Mouse (Mus musculus) CH12F3 (cell line): Measurements from ENCODE around the gene Rbms2.

Experiments used
- in situ Hi-C: fragments of 300-500 bp; cut with MboI; formaldehyde crosslinking; loops from 2 replicates; pipeline ENCODE4 v1.14.3; 2020; ENCODE audit warnings: low sequenced_read_pairs

Gene Rbms2

DNA sequence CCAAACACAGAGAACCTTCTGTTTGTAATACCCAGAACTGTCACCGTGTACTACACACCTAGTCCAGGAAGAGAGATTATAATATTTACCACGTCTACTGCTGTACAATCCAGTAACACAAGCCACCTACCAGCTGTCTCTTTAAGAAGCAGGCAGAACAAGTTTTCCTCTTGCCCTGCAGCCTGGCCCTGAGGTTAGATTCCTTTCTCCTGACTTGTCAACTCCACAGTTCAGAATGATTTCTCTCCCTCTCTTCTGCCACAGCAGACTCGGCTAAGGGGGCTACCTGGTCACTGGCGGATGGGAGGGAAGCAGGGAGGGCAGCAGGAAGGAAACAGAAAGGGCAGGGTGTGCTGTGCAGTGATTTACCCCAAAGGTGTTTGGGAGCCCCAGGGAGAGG, 36.4 kb downstream of the Rbms2 start:
- in situ Hi-C loops = no loop called here

DNA sequence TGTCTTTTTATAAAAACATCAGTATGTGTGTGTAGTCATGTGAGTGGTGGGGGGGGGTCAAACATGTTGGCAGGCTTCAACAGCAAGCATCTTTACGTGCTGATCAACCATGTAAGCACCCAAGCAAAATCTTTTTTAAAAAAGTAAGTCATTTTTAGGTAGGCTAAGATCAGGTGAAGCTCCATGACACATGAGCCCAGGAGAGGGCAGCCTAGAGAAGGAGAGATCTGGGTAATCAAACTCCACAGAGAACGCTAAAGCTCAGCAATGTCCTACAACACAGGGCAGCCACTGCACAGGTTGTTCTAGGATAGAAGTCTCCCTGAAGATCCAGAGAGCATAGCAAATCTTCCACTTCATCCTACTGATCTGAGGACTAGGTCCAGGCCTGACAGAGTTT, 37.9 kb downstream of the Rbms2 start:
- in situ Hi-C loops = no loop called here

DNA sequence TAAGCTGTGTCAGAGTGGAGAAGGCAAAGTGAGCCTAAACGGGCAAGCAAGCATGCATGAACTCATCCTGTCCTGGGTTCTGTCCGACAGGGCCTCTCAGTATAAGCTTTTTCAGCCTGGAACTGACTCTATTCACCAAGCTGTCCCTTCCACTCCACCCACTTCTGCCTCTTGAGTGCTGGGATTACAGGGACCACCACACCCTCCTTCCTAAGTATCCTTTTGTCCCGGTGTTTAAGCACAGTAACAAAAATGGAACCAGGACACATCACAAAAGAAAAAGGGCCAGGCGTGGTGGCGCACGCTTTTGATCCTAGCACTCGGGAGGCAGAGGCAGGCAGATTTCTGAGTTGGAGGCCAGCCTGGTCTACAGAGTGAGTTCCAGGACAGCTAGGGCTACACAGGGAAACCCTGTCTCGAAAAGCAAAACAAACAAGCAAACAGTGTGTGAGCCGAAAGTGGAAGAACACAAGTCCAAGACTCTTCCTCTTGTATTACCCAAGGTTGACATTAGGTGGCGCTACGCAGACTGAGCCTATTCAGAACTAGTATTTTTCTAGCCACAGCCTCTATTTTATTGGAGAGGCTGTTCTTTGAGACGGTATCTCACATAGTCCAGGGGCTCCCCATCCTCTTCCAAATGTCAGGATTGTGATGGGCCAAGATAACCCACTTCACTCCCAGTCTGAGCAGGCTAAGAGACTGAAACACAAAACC, 39.7 kb downstream of the Rbms2 start:
- in situ Hi-C loops = no loop called here

DNA sequence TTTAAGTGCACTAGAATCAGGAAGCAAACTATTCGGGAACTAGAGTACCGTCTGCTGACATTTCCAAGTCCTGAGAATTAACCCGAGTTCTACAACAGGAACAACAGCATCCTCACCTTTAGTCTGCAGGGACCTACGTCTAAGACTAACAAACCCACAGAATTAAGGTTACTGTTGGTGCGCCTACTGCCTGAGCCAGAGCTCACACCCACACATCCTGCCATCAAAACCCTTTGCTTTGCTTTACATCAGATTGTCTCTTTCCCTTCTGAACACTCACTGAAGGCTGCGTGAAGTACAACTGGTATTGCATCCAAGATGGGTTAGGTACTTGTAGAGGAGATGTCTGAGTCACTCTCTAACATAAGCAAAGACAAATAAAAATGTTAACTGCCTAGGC, 44.7 kb downstream of the Rbms2 start:
- in situ Hi-C loops = no loop called here

DNA sequence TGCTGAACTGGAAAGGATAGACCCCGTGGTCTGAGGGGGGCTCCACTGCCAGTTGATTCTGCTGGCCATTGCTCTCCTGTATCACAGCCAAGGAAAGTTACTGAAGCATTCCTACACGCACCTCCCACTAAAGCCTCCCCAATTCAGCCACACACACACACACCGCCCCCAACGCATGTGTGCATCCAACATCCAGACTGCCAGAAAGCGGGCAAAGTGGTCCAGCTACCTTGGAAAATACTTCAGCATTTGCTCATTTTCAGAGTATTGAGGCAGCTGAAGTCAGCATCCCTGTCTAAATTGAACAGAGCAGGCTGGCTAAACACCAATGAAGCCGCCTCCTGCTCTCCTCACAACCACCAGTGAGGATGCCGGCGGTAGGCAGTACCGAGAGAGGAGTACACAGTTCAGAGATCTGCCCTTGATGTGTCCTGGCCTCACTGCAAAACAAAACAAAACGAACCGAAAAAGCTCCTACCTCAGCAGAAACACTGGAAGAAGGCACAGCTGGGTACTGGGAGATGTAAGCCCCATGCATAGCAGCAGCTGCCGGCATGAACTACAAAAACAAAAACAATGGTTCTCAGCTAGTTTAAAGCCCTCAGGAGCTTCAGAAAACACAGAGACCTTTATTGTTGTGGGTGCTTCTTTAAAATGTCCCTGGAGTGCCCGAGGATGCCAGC, 46.3 kb downstream of the Rbms2 start:
- in situ Hi-C loops = no loop called here

DNA sequence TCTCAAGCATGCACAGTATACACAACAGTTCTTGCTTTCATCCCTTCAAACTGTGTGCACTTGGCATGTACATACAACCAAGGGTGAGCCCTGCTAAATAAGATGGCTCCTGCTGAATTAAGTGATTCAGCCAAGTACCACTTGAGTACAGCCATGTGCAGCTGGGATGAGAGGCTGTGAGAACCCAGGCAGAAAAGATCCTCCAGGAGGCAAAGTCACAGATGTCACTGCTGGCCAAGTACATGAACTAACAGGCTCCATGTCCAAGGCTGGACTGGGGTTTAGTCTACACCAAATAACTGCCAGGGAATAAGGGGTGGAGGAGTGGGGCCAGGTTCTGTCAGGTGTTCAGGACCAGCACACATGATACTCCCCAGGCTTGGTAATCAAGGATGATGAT, 48.3 kb downstream of the Rbms2 start:
- in situ Hi-C loops = no loop called here

DNA sequence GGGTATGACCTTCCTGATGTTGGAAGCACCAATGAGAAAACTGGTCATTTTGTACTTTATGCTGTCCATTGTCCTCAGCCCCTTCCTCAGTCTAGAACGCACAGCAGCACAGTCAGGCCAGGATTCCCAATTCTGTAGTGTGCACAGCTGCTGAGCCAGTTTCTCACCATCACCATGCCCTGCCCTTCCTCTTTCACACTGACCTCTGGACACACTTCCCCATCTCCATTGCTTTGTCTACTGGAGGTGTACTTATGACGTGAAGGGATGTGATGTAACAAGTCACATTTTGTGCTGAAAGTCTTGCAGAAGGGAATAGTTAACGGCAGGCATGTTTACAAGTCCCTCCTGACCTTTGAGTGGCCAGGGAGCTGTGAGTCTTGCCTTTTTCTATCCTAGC, 48.8 kb downstream of the Rbms2 start:
- in situ Hi-C loops = no loop called here

DNA sequence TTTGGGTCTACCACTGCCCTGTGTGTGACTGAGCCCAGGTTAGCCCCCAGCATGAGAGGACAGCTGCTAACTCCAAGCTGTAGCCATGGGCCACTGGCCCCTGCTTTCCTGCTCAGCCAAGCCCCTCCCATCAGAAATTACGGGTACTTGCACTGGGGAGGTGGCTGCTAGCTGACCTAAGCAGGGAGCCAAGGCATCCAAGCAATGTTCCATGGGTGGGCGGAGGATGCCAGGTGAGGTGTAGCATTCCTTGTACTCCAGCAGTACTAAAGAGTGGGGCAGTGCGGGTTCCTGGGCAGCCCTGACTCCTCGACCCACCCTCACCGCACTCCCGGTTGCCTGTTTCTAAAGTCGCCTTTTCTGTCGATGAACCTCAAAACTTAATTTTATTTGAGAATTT, 52.0 kb downstream of the Rbms2 start:
- in situ Hi-C loops = no loop called here

DNA sequence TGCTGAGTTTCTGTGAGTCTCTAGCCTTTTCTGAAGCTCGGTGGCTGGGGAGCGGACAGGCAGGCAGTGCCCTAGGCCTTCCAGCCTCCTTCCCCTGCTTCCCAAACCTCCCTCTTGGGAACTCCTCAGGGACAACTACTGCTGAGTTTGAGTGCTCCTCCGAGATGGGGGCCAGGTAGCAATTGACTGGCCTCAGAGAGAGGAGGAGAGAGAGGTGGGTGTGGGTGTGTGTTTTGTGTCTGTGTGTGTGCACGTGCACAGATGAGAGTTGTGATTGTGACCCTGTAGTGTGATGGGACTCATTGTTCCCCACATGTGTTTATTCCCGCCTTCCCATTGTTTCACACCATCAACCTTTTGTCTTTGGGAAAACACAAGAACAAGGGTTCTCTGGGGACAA, 52.6 kb downstream of the Rbms2 start:
- in situ Hi-C loops = no loop called here

DNA sequence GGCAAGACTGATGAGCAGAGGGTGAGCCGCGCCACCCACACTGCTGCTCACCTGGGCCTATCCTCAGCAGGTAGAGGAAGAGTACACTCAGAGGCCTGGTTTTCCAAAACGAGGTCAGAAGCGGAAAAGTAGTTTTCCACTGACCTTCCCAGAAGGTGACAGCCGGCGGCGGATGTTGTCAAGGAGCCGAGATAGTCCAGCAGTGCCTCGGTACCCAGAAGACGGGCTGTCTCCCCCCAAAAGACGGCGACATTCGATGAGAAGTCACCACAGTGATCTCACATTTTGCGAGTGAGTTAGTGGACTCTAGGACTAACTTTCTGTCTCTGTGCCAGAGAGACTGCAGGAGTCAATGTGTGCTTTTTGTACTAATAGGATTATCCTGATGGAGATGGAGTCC, 54.1 kb downstream of the Rbms2 start:
- in situ Hi-C loops = no loop called here

DNA sequence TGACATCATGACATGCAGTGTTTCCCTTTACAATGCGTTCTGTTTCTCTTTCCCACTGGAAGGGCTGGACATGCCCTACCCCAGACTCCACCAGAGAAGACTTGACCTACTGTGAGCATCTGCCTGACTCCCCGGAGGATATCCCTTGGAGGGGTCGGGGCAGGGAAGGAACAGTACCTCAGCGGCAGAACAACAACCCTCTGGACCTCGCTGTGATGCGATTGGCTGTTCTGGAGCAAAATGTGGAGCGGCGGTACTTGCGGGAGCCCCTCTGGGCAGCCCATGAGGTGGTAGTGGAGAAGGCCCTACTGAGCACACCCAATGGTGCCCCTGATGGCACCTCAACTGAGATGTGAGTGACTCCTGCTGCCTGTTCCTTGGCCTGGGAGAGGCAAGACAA, 55.3 kb downstream of the Rbms2 start:
- in situ Hi-C loops = no loop called here

DNA sequence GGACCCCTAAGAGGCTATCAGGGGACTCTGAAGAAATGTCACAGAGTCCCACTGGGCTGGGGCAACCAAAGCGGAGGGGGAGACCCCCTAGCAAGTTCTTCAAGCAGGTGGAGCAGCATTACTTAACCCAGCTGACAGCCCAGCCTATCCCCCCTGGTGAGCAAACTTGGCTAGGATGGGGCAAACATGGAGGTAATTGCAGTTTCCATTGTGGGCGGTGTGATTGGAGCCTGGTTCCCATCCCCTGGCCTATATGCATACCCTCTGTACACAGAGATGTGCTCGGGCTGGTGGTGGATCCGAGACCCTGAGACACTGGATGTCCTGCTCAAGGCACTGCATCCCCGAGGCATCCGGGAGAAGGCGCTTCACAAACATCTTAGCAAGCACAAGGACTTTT, 56.3 kb downstream of the Rbms2 start:
- in situ Hi-C loops = no loop called here

DNA sequence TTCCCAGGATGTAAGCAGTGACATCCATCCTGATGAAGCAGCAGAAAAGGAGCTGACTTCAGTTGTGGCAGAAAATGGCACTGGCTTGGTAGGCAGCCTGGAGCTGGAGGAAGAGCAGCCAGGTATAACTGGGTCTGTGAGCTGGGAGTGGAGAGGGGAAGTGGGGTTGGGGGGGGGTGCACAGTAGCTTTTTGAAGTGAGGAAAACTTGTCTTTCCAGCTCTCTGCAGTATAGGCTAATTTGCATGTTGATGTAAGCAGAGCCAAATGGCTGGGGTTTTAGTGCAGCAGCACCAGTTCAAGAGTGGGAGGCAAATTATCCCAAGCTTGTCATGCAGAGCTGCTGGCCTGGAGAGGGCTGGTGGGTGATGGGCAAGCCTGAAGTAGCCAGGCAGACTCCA, 68.9 kb downstream of the Rbms2 start:
- in situ Hi-C loops = no loop called here

DNA sequence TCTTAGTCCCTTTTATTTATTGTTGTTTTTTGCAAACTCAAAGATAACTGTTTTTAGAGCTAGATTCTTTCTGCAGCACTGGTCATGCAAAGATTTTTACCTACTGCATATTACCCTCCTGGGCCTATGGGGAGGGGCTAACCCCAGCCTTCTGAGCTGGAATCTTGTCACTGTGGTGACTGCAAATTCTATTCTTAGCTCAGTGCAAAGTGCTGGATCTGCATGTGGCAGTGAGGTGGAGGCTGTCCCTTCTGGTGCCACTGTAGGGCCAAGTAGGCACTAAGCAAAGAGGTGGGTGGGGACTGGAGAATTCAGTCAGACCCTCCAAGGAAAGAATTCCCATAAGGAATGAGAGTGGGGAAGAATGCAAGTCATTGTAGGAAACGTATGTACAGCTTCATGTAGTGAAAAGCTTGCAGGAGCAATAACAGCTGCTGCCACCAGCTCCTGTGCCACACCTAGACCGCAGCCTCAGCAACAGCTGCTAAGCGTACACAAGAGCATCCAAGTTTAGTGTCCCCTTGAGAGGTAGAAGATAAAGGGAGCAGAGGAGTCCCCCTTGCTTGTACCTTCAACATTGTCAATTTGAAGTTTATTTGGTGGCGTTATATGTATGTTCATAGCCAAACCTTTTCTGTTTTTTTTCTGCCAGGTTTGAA, 69.9 kb downstream of the Rbms2 start:
- in situ Hi-C loops = no loop called here

DNA sequence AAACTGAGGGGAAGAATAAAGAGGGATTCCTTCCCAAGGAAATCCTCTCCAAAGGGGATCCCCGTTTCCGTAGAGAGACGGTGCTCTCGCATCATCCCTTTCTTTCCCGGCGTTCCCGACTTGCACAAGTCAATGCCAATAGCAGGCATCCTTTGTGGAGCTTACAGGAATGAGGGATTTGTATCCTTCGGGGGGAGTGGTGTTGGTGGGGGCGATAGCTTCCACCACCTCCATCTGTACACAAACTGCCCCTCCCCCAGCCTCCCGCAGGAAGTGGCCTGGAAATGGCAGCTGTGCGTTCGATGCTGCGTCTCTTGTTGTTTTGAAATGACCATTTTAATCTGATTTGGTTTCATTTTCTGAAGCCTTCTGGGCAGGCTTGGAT, 82.5 kb downstream of the Rbms2 start:
- in situ Hi-C loops = loop anchor here (5.0 kb wide), 1 partner anchor 80 kb away; no protein-coding TSS in a partner anchor

DNA sequence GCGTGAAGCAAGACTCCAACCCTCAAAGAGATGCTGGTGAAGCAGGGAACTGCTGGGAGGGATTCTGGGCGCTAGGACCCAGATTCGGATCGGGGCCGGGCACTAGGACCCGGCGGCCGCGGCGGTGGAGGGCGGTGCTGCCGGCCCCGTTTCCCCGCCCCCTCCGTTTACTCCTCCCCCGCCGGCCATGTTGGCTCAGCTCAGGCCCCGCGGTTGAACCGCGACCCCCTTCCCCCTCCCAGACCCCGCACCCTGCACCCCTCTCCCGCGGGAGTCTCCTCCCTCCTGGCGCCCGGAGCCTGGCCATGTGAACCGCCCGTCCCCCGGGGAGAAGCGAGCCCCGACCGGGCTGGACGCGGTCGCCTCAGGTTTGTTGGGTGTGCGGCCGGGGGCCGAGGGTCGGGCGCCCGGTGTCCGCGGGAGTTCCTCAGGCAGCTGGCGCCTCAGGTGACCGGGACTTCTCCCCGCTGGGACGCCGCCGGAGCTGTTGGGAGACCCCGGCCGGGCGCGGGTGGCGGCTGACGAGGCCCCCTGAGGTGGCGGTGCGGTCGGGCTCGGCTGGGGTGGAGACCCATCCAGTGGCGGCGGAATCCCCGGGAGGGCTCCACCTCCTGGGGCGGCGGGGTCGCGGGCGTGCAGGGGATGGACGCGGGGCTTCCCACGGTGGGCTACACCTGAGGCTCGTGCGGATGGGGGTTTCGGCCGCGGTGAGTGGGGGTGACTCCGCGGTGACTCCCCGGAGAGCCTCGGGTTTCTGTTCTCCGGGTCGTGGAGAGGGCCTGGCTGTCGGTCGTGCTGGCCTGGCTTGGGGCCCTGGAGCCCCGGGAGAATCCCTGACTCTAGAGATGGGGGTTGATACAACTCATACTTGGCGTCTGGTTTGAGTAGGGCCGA, 83.2 kb downstream of the Rbms2 start:
- in situ Hi-C loops = loop anchor here (5.0 kb wide), 1 partner anchor 80 kb away; no protein-coding TSS in a partner anchor

DNA sequence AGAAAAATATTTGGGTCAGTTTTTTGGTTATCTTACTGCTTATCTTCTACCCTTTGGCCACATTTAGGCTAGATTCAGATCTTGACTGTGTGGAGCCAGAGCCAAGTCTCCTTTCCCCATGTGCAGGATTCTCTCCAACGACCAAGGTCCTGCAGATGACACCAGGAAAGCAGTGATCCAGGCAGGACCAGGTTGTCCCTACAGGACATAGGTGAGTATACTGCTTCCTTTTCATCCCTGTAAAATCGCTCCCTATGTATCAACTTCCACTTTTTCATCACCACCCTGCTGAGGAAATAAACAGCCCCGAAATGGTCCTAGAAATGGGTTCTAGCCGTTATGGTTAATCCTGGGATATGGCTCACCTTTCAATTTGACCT, 83.8 kb downstream of the Rbms2 start:
- in situ Hi-C loops = loop anchor here (5.0 kb wide), 1 partner anchor 81 kb away; no protein-coding TSS in a partner anchor

DNA sequence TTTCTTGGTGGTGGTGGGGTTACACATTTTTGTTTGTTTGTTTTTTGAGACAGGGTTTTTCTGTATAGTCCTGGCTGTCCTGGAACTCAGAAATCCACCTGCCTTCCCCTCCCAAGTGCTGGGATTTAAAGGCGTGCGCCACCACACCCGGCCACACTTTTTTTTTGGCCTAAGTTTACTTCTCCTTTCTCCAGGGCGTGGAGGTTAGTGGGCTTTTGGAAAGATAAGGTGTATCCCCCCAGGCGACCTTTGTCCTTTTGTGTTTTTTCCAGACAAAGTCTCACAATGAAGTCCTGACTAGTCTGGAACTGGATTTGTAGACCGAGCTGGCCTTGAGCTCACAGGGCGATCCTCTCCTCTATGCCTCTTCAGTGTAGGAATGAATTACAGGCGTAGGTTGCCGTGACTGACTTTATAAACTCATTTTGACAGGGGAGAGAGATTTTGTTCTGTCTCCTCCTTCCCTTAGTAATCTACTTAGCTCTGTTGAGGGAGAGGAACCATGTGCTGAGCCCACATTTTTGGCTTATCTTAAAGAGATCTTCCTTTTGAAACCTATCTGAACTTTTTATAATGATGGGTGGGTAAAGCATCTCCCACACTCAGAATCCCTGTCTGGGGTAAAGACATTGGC, 85.0 kb downstream of the Rbms2 start:
- in situ Hi-C loops = loop anchor here (5.0 kb wide), 1 partner anchor 82 kb away; no protein-coding TSS in a partner anchor

DNA sequence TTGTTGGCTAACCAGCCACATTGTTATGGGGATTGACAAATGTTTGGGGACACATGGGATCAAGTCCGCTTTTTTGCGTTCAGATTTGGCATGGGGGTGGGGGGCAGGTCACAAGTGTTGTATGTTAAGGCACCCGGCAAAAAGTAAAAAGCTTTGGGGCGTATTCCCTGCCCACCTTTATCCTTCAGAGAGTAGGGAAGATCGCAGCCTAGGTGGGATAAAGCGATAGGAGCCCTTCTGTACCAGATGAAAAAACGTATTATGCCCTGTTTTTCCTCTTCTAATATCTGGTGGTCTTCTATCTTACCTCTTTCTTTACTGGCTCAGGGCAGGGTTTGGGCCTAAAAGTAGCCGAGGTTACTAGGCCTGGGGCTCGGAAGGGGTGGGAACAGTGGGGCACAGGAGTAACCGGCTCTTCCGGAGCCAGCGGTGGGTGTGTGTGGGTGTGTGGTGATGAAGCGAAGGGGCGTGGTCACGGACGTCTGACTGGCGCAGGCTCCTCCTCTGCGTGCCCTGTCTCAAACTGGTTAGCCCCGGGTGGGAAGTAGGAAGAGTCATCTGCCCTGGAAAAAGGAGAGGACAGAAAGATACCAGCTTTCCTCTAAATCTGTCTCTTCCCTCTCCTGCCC, 85.6 kb downstream of the Rbms2 start:
- in situ Hi-C loops = no loop called here
